Comparison of ENCODE assay signal across 8 mouse cellular contexts in genomic region chr5:64810860-64811499, GRCm38 (mm10). TPM values are rescaled to one million over a fixed set of nuclear protein-coding genes. Genes with fewer than 3 reads are reported as not detected.
DNase-seq lines count a peak whose midpoint lies in the region; ATAC-seq and TF ChIP-seq lines count a peak whose summit lies in the region.

No protein-coding gene starts in this region.

- peak overlapping the region; percentile 91 for H3K27ac ChIP-seq in forebrain, embryonic 12.5 days
- peak overlapping the region; percentile 92 for H3K27ac ChIP-seq in intestine, postnatal 0 days (ENCODE audit: low read depth, low read length)
- H3K27ac ChIP-seq in olfactory bulb, adult 2 months (ENCODE audit: insufficient read depth, low read depth, low read length) = peak overlapping the region; percentile 31; the same call in 1 of the 2 replicates
- H3K27ac ChIP-seq in cerebellum, adult 2 months (ENCODE audit: insufficient read depth, low read length) = no peak overlapping the region

- no peaks in the 10 kb centered on the region; the same call in 1 of the 2 replicates for H3K36me3 ChIP-seq in forebrain, embryonic 12.5 days (replicated peaks)
- peaks cover 10% of the 10 kb centered on the region; the same call in 1 of the 2 replicates for H3K36me3 ChIP-seq in intestine, postnatal 0 days (ENCODE audit: control insufficient read depth, insufficient read depth)

- 0 out of 2 replicates have a peak overlapping the region, but pooled peaks have one; percentile 21 for H3K9ac ChIP-seq in forebrain, embryonic 12.5 days
- H3K9ac ChIP-seq in intestine, postnatal 0 days (ENCODE audit: low read depth, low read length) = peak overlapping the region; percentile 48; the same call in 1 of the 2 replicates

- H3K27me3 ChIP-seq in forebrain, embryonic 12.5 days = no peaks in the 10 kb centered on the region
- no peaks in the 10 kb centered on the region for H3K27me3 ChIP-seq in intestine, postnatal 0 days (replicated peaks; ENCODE audit: control insufficient read depth, insufficient read depth, low read length)
- H3K27me3 ChIP-seq in cerebellum, adult 2 months (ENCODE audit: control insufficient read depth, insufficient read depth, low read length) = no peaks in the 10 kb centered on the region

- H3K4me2 ChIP-seq in forebrain, embryonic 12.5 days = peak overlapping the region; percentile 40
- H3K4me2 ChIP-seq in intestine, postnatal 0 days (replicated peaks; ENCODE audit: low read depth) = peak overlapping the region; percentile 64

- WGBS in forebrain, embryonic 12.5 days = 1% methylated on average over 9 of the region's 9 CpGs
- WGBS in intestine, postnatal 0 days = 6% methylated on average over 9 of the region's 9 CpGs
- 7% methylated on average over 9 of the region's 9 CpGs for WGBS in lung, adult 2 months
- WGBS in olfactory bulb, adult 2 months = 32% methylated on average over 9 of the region's 9 CpGs
- 37% methylated on average over 9 of the region's 9 CpGs for WGBS in cerebellum, adult 2 months

- no peak overlapping the region for H3K4me3 ChIP-seq in forebrain, embryonic 12.5 days (replicated peaks)
- peak overlapping the region; percentile 16; the same call in 1 of the 2 replicates for H3K4me3 ChIP-seq in intestine, postnatal 0 days (ENCODE audit: low read depth, low read length)
- H3K4me3 ChIP-seq in lung, adult 2 months (replicated peaks; ENCODE audit: extremely low read depth, low read depth, low read length) = no peak overlapping the region
- H3K4me3 ChIP-seq in olfactory bulb, adult 2 months (ENCODE audit: insufficient read depth, low read depth, low read length) = no peak overlapping the region
- no peak overlapping the region for H3K4me3 ChIP-seq in cerebellum, adult 2 months (replicated peaks; ENCODE audit: insufficient read depth, low read depth, low read length)

- TF ChIP-seq CTCF in intestine, postnatal 0 days (IDR thresholded peaks at IDR 0.05; ENCODE audit: low read depth) = no peak
- no peak for TF ChIP-seq CTCF in lung, adult 2 months (IDR thresholded peaks at IDR 0.05; ENCODE audit: insufficient read depth, low read length)
- TF ChIP-seq CTCF in olfactory bulb, adult 2 months (IDR thresholded peaks at IDR 0.05; ENCODE audit: insufficient read depth, low read depth, low read length) = no peak
- TF ChIP-seq CTCF in cerebellum, adult 2 months (IDR thresholded peaks at IDR 0.05; ENCODE audit: borderline replicate concordance, insufficient read depth, low read depth, low read length) = no peak

- ATAC-seq in forebrain, embryonic 12.5 days (ENCODE audit: low FRiP score) = peak; percentile 72
- ATAC-seq in intestine, postnatal 0 days = peak; percentile 39

- no peak for TF ChIP-seq POLR2A in lung, adult 2 months (IDR thresholded peaks at IDR 0.05; ENCODE audit: borderline replicate concordance, extremely low read depth, low read depth, low read length)
- no peak for TF ChIP-seq POLR2A in olfactory bulb, adult 2 months (IDR thresholded peaks at IDR 0.05; ENCODE audit: insufficient read depth, low read depth, low read length)
- no peak for TF ChIP-seq POLR2A in cerebellum, adult 2 months (IDR thresholded peaks at IDR 0.05; ENCODE audit: borderline replicate concordance, insufficient read depth, low read length)

- H3K9me3 ChIP-seq in forebrain, embryonic 12.5 days = no peaks in the 10 kb centered on the region
- no peaks in the 10 kb centered on the region for H3K9me3 ChIP-seq in intestine, postnatal 0 days (ENCODE audit: control insufficient read depth)

- peaks cover 63% of the 10 kb centered on the region for H3K4me1 ChIP-seq in forebrain, embryonic 12.5 days
- peaks cover 47% of the 10 kb centered on the region for H3K4me1 ChIP-seq in intestine, postnatal 0 days (replicated peaks; ENCODE audit: control insufficient read depth, insufficient read depth, low read length)
- H3K4me1 ChIP-seq in lung, adult 2 months (ENCODE audit: control insufficient read depth, insufficient read depth, low read length) = peaks cover 47% of the 10 kb centered on the region
- peaks cover 32% of the 10 kb centered on the region for H3K4me1 ChIP-seq in olfactory bulb, adult 2 months (ENCODE audit: control insufficient read depth, insufficient read depth, low read length)
- H3K4me1 ChIP-seq in cerebellum, adult 2 months (ENCODE audit: control insufficient read depth, insufficient read depth, low read length) = peaks cover 6% of the 10 kb centered on the region; the same call in 1 of the 2 replicates

- peak; percentile 33 for DNase-seq in 416B (ENCODE audit: low read depth)
- DNase-seq in Muller cell, postnatal 12 days (ENCODE audit: inconsistent ontology term) = peak; percentile 54
- DNase-seq in lung, adult 2 months = peak; percentile 56
- no peak for DNase-seq in cerebellum, adult 2 months
- no peak for DNase-seq in cerebellum, adult 18-20 months

RNA-seq across cellular contexts. Expression of gene Klf3, which starts 7.8 kb away (rescaled TPM):
- polyA plus RNA-seq in forebrain, embryonic 12.5 days (2016; fragmentation: Nextera tagmentation; extraction: Ambion mirVana) = 32.5 and 33.6 TPM in 2 replicates
- polyA plus RNA-seq in intestine, postnatal 0 days (2015; fragmentation: Nextera tagmentation; extraction: Ambion mirVana) = 76.9 and 79.3 TPM in 2 replicates
- polyA plus RNA-seq in lung, adult 2 months (2012; rRNA removed) = 113 and 129 TPM in 2 replicates
- polyA plus RNA-seq in olfactory bulb, adult 2 months (2012; ENCODE audit: insufficient read depth, insufficient read length, low replicate concordance, missing spikeins) = not detected in 2 replicates
- polyA plus RNA-seq in cerebellum, adult 2 months (2012; rRNA removed) = 16.4 and 18.6 TPM in 2 replicates

Comparison
In these comparisons a context has a peak if more than half of its experiments do, and no peak if none do; other contexts are left out.
1. DNase-seq: peak in 416B (single experiment), Muller cell, postnatal 12 days (single experiment) and lung, adult 2 months (single experiment); none in cerebellum, adult 2 months (0 of 2) and cerebellum, adult 18-20 months (0 of 2).